Mouse (Mus musculus): ENCODE data around the gene Bdh2.

DNA sequence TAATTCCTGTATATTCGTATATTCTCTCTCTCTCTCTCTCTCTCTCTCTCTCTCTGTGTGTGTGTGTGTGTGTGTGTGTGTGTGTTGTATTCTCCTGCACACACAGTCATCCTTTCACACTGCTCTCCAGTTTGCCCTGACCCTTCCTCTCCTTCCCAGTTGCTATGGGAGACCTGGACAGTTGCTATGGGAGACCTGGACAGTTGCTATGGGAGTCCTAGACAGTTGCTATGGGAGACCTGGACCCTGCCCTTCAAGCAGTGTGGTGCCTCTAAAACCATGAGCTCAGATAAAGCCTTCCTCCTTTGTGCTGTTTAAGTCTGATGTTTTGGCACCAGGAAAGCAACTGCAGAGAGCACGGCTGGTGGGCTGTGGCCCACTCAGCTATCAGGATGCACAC, 32.7 kb downstream of the Bdh2 start:
- TF ChIP-seq CTCF (IDR thresholded peaks at IDR 0.05; ENCODE audit: insufficient read depth, low read depth, low read length), result no peak
- no peak for TF ChIP-seq POLR2A (IDR thresholded peaks at IDR 0.05; ENCODE audit: insufficient read depth, low read depth, low read length)
